Mouse (Mus musculus) lung, postnatal 0 days (tissue): ENCODE data around the gene Stk38. TPM values are rescaled to one million over a fixed set of nuclear protein-coding genes. Genes with fewer than 3 reads are reported as not detected.

Experiments used
- ATAC-seq: fragments of 200-750 bp; cut with Nextera tagmentation; 2 replicates; pipeline ENCODE4 v1.8.0; 2017; ENCODE audit warnings: moderate library complexity
- DNase-seq: peaks from one replicate; pipeline ENCODE4 v3.0.0-alpha.2; 2016; ENCODE audit warnings: low spot score
- H3K27ac ChIP-seq: fragments of 300-500 bp; sonication (generic); 2 replicates; pipeline ENCODE4 v1.5.1; 2014; ENCODE audit warnings: antibody characterized with exemption, mild to moderate bottlenecking, low read length, mixed read lengths
- H3K27me3 ChIP-seq: fragments of 300-500 bp; sonication (generic); replicated peaks from 2 replicates; pipeline ENCODE4 v1.6.1; 2014; ENCODE audit warnings: low read length, mixed read lengths; ENCODE audit not compliant: insufficient read depth
- H3K36me3 ChIP-seq: fragments of 300-500 bp; sonication (generic); 2 replicates; pipeline ENCODE4 v1.6.1; 2014; ENCODE audit warnings: low read length, mixed read lengths; ENCODE audit not compliant: insufficient read depth
- H3K4me1 ChIP-seq: fragments of 300-500 bp; sonication (generic); 2 replicates; pipeline ENCODE4 v1.6.1; 2014; ENCODE audit warnings: antibody characterized with exemption, low read depth, low read length, mixed read lengths; ENCODE audit not compliant: insufficient read depth
- H3K4me2 ChIP-seq: fragments of 300-500 bp; sonication (generic); replicated peaks from 2 replicates; pipeline ENCODE4 v1.6.1; 2014; ENCODE audit warnings: low read depth, mild to moderate bottlenecking, low read length, moderate library complexity, mixed read lengths
- H3K4me3 ChIP-seq: fragments of 300-500 bp; sonication (generic); 2 replicates; pipeline ENCODE4 v1.5.1; 2014; ENCODE audit warnings: low read depth, low read length
- H3K9ac ChIP-seq: fragments of 300-500 bp; sonication (generic); replicated peaks from 2 replicates; pipeline ENCODE4 v1.6.1; 2014; ENCODE audit warnings: low read depth, mild to moderate bottlenecking
- H3K9me3 ChIP-seq: fragments of 300-500 bp; sonication (generic); 2 replicates; pipeline ENCODE4 v1.6.1; 2016; ENCODE audit warnings: low read length, mixed read lengths
- CTCF ChIP-seq: IDR thresholded peaks from 2 replicates; pipeline ENCODE4 v1.5.1; 2016; ENCODE audit warnings: antibody characterized with exemption, mild to moderate bottlenecking
- EP300 ChIP-seq: IDR thresholded peaks from 2 replicates; pipeline ENCODE4 v1.6.1; 2016; ENCODE audit warnings: antibody characterized with exemption, mild to moderate bottlenecking, control low read depth
- WGBS: fragments of 180-500 bp; shearing (Covaris S2); extraction: QIAGEN DNeasy Blood & Tissue Kit; methylation state at CpG from one replicate; pipeline ENCODE4 v1.1.7; 2014; 5-methylcytosine and 5-hydroxymethylcytosine counted together
- polyA plus RNA-seq: library from polyadenylated mRNA; unstranded; fragments of >200 nt; fragmentation: Nextera tagmentation; extraction: Ambion mirVana; gene quantifications from 2 replicates; pipeline ENCODE4 v1.2.1, GENCODE M21; 2015

Stk38 gene
- polyA plus RNA-seq, 1 experiment from 2014 or later: 61.1 TPM

DNA sequence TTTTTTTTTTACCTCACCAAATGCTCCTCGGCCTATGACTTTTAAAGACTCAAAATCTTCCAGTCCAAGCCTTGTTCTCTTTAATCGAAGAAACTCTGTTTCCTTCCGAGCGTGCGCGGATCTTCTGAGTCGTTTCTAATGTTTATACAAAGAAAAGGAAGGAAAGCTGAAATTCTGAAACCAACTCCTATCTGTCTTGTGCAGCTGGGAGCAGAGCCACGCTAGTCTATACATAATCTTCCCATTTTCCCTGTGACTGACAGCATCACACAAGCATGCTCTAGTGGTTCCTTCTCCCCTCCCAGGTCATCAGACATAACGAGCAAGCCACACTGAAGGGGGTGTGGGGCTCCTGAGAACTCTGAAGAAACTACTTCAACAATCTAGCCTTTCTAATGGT, 16.5 kb downstream of the Stk38 start:
- WGBS: 33% methylated on average over 9 of the region's 9 CpGs
- TF ChIP-seq CTCF (no peak), EP300 (no peak)
- Histone ChIP-seq H3K4me1 (peaks cover 10% of the 10 kb centered on the region), H3K9ac (no peak overlapping the region), H3K4me2 (no peak overlapping the region), H3K4me3 (no peak overlapping the region), H3K36me3 (peaks cover 17% of the 10 kb centered on the region), H3K9me3 (no peaks in the 10 kb centered on the region), H3K27me3 (no peaks in the 10 kb centered on the region), H3K27ac (0 out of 2 replicates have a peak overlapping the region, but pooled peaks have one; percentile 32)
- peak; percentile 42 for DNase-seq
- ATAC-seq: peak; percentile 48; the same call in 1 of the 2 replicates

DNA sequence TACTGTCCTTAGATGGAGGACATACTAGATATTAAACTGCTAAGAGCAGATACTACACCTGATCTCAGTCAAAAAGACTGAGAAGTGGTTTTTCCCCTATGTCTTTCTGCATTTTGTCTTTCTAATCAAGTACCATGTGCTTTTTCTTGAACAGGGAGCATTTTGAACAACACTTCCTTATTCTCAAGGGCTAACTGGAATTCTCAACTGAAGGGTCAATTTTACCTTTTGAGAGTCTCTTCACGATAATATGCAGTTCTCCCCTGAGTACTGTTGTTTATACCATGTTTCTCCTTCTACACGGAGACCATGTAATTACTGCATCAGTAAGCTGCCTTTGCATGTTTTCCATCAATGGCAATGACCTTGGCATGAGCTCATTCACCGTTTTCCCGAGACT, 17.7 kb downstream of the Stk38 start:
- WGBS: 51% methylated on average over 4 of the region's 4 CpGs

DNA sequence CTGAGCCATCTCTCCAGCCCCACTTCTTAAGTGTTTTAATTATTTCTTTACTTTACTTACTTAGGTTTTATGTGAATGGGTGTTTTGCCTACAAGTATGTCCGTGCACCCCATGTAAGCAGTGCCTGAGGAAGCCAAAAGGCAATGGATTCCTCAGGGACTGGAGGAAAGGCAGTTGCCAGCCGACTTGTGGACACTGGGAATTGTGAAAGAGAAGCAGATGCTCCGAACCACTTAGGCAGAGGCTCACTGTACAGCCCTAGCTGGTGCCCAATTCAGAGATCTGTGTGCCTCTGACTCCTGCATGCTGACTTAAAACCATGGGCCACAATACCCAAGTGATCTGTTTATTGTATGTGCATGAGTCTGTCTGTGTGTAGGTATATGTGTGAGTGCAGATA, 18.8 kb downstream of the Stk38 start:
- peaks cover 28% of the 10 kb centered on the region for H3K36me3 ChIP-seq
- TF ChIP-seq CTCF (no peak), EP300 (no peak)
- 85% methylated on average over 3 of the region's 3 CpGs for WGBS
- H3K4me2 ChIP-seq: no peak overlapping the region
- no peaks in the 10 kb centered on the region for H3K9me3 ChIP-seq
- ATAC-seq: no peak
- no peak overlapping the region for H3K4me3 ChIP-seq
- H3K27ac ChIP-seq: no peak overlapping the region
- no peak overlapping the region for H3K9ac ChIP-seq
- H3K4me1 ChIP-seq: peaks cover 10% of the 10 kb centered on the region
- DNase-seq: no peak
- no peaks in the 10 kb centered on the region for H3K27me3 ChIP-seq

More for the DNA sequence above, 17.7 kb downstream of the Stk38 start:
- ATAC-seq (peak; percentile 14; the same call in 1 of the 2 replicates), DNase-seq (peak; percentile 52)
- H3K4me2 ChIP-seq: no peak overlapping the region
- TF ChIP-seq CTCF (no peak), EP300 (peak; percentile 72)
- peak overlapping the region; percentile 26; the same call in 1 of the 2 replicates for H3K27ac ChIP-seq
- H3K9me3 ChIP-seq: no peaks in the 10 kb centered on the region
- H3K27me3 ChIP-seq: no peaks in the 10 kb centered on the region
- H3K9ac ChIP-seq: no peak overlapping the region
- peaks cover 10% of the 10 kb centered on the region for H3K4me1 ChIP-seq
- peaks cover 21% of the 10 kb centered on the region for H3K36me3 ChIP-seq
- no peak overlapping the region for H3K4me3 ChIP-seq

DNA sequence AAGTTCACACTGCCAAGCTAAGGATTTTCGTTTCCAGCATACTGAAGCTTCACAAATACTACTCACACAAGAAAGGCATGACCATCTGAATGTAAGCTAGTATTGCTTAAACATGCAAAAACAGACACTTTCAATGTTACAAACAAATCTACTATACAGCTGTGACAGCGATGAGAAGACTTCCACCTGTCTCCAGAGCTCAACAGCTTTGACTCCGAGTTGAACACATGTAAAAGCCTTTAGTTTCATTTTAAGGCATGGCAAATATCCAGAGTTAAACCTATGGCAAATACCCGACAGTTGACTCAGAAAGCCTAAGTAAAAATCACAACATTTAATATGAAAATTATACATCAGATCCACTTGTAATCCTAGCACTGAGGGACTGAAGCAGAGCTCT, 19.5 kb downstream of the Stk38 start:
- Histone ChIP-seq H3K4me1 (peaks cover 10% of the 10 kb centered on the region), H3K9me3 (no peaks in the 10 kb centered on the region), H3K4me2 (no peak overlapping the region), H3K27me3 (no peaks in the 10 kb centered on the region), H3K27ac (no peak overlapping the region), H3K4me3 (no peak overlapping the region), H3K36me3 (peaks cover 32% of the 10 kb centered on the region), H3K9ac (no peak overlapping the region)
- no peak for TF ChIP-seq EP300
- no peak for TF ChIP-seq CTCF
- WGBS: 72% methylated on average over 4 of the region's 4 CpGs
- peak; percentile 57 for DNase-seq
- peak; percentile 30; the same call in 1 of the 2 replicates for ATAC-seq

DNA sequence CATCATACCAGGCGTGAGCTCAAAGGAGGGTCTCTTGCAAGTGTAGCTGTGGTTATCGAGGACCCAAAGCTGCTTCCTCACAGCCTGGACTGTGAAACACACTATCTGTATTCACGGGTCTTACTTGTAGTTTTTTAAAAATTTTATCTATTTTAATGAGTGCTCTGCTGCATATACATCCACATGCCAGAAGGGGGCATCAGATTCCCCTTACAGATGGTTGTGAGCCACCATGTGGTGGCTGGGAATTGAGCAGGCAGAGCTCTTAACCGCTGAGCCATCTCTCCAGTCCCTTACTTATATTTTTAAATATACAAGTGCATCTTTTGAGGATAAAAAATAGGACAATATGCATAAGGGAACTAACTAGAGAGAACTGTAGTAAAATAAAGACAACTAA, 20.1 kb downstream of the Stk38 start:
- Histone ChIP-seq H3K9me3 (no peaks in the 10 kb centered on the region), H3K9ac (no peak overlapping the region), H3K27me3 (no peaks in the 10 kb centered on the region), H3K4me3 (no peak overlapping the region), H3K4me1 (peaks cover 10% of the 10 kb centered on the region), H3K4me2 (no peak overlapping the region), H3K27ac (no peak overlapping the region), H3K36me3 (peaks cover 36% of the 10 kb centered on the region)
- 61% methylated on average over 4 of the region's 4 CpGs for WGBS
- TF ChIP-seq CTCF: peak; percentile 90
- no peak for TF ChIP-seq EP300
- DNase-seq (peak; percentile 72), ATAC-seq (no peak)

DNA sequence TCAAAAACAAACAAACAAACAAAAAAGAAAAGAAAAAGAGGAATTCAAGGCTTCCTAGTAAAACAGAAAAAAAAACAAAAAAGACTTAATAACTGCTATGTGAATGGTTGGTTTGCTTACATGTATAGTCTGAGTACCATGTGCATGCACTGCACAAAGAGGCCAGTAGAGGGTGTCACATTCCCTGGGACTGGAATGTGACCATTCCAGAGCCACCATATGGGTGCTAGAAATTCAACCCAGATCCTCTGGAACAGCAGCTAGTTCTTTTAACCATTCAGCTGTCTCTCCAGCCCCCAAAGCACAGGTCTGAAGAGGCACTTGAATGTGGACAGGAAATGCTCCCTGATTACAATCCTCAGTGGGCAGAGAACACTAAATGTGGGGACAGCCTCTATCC, 21.0 kb downstream of the Stk38 start:
- no peaks in the 10 kb centered on the region for H3K27me3 ChIP-seq
- peaks cover 41% of the 10 kb centered on the region for H3K36me3 ChIP-seq
- ATAC-seq (no peak), DNase-seq (peak; percentile 20)
- no peaks in the 10 kb centered on the region for H3K9me3 ChIP-seq
- H3K9ac ChIP-seq: no peak overlapping the region
- H3K4me1 ChIP-seq: peaks cover 5% of the 10 kb centered on the region
- H3K4me3 ChIP-seq: no peak overlapping the region
- no peak overlapping the region for H3K4me2 ChIP-seq
- no peak overlapping the region for H3K27ac ChIP-seq
- TF ChIP-seq EP300: no peak
- peak; percentile 69 for TF ChIP-seq CTCF
